Mouse (Mus musculus) megakaryocyte-erythroid progenitor cell, adult 5-6 weeks (primary cell): Measurements from ENCODE around the gene Ube2u. TPM values are rescaled to one million over a fixed set of nuclear protein-coding genes. Genes with fewer than 3 reads are reported as not detected.
"Not testable (repeated sequence)": the region's sequence is repeated elsewhere in the genome, so short reads cannot be mapped to it uniquely, and the experiment has no call there.

Experiments used
- ATAC-seq: replicated peaks from 2 replicates; pipeline ENCODE4 v1.8.0; 2016; ENCODE audit warnings: mild to moderate bottlenecking, inconsistent platforms; ENCODE audit not compliant: severe bottlenecking, poor library complexity, low FRiP score, low TSS enrichment
- total RNA-seq, 2 experiments: library from RNA; stranded (forward) in 1 of 2; stranded (reverse) in 1 of 2; fragments of 200-1000, 215-1000 nt in 1 of 2; fragments of >200 nt in 1 of 2; fragmentation: Nextera tagmentation in 1 of 2; gene quantifications; 2 replicates each; pipeline ENCODE4 v1.2.3; 2014 to 2017

Ube2u gene
- not detected in 2 replicates for total RNA-seq (2014; fragmentation: Nextera tagmentation)
- total RNA-seq (2017): not detected in 2 replicates

- ATAC-seq: no peak
These were observed at the start of gene Ube2u for GRCm38 (mm10) chr4:100478592-100479321. Ube2u (plus strand) TSS chr4:100478849.

- ATAC-seq: no peak
These were observed 49.2 kb upstream of the Ube2u start for GRCm38 (mm10) chr4:100429371-100429900.

GRCm38 (mm10) chr4:100435281-100436168 lies 43.1 kb upstream of the Ube2u start:
- ATAC-seq: no peak

- ATAC-seq: no peak
These were observed 42.5 kb upstream of the Ube2u start for GRCm38 (mm10) chr4:100436169-100436547.

- ATAC-seq: no peak
These were observed 31.8 kb upstream of the Ube2u start for GRCm38 (mm10) chr4:100446897-100447296.

GRCm38 (mm10) chr4:100462493-100463120 lies 16.0 kb upstream of the Ube2u start:
- ATAC-seq: no peak

- ATAC-seq: no peak
These were observed 9.8 kb downstream of the Ube2u start for GRCm38 (mm10) chr4:100488447-100488846.

- no peak for ATAC-seq
These were observed 16.5 kb downstream of the Ube2u start for GRCm38 (mm10) chr4:100495176-100495575.

GRCm38 (mm10) chr4:100496521-100496920 lies 17.9 kb downstream of the Ube2u start:
- ATAC-seq: no peak

GRCm38 (mm10) chr4:100498192-100498591 lies 19.5 kb downstream of the Ube2u start:
- ATAC-seq: no peak

- ATAC-seq: not testable (repeated sequence)
These were observed 20.5 kb downstream of the Ube2u start for GRCm38 (mm10) chr4:100499037-100499601.

- no peak for ATAC-seq
These were observed 24.7 kb downstream of the Ube2u start for GRCm38 (mm10) chr4:100503337-100503736.

GRCm38 (mm10) chr4:100517646-100518045 lies 39.0 kb downstream of the Ube2u start:
- ATAC-seq: no peak

- ATAC-seq: no peak
These were observed 43.9 kb downstream of the Ube2u start for GRCm38 (mm10) chr4:100522534-100522933.

GRCm38 (mm10) chr4:100524741-100525140 lies 46.1 kb downstream of the Ube2u start:
- no peak for ATAC-seq

- no peak for ATAC-seq
These were observed 47.6 kb downstream of the Ube2u start for GRCm38 (mm10) chr4:100526296-100526695.

GRCm38 (mm10) chr4:100527086-100527485 lies 48.4 kb downstream of the Ube2u start:
- ATAC-seq: no peak

GRCm38 (mm10) chr4:100527554-100528001 lies 48.9 kb downstream of the Ube2u start:
- no peak for ATAC-seq

- no peak for ATAC-seq
These were observed 55.0 kb downstream of the Ube2u start for GRCm38 (mm10) chr4:100533607-100534006.
